Comparison of ENCODE assay signal across 18 mouse cellular contexts in genomic region chr3:126734533-126734932, GRCm38 (mm10).
"Had no signal": no experiment of that assay in that cellular context is flagged by ENCODE, and none has a peak within 500 bp of the region (broad histone marks: within the 10 kb centered on the region; RNA-seq: fewer than 3 reads in every experiment).

No protein-coding gene starts in this region.

- DNase-seq: kidney, postnatal 25 days; layer of hippocampus, adult 9-11 months; layer of hippocampus, postnatal 36 days; liver, embryonic 13.5 days; lung, postnatal 10 days; retina, postnatal 1 day; right cerebral cortex, postnatal 25 days; spleen, adult 18-20 months; thymus, postnatal 25 days had no signal

- H3K36me3 ChIP-seq: liver, embryonic 13.5 days; lung, embryonic 15.5 days; midbrain, embryonic 12.5 days; midbrain, embryonic 15.5 days; neural tube, embryonic 13.5 days; stomach, embryonic 15.5 days had no signal

- H3K9me3 ChIP-seq: liver, embryonic 13.5 days; lung, embryonic 15.5 days; midbrain, embryonic 12.5 days; midbrain, embryonic 15.5 days; neural tube, embryonic 13.5 days; stomach, embryonic 15.5 days had no signal

- H3K9ac ChIP-seq: liver, embryonic 13.5 days; lung, embryonic 15.5 days; midbrain, embryonic 12.5 days; midbrain, embryonic 15.5 days; neural tube, embryonic 13.5 days; stomach, embryonic 15.5 days had no signal

- H3K27ac ChIP-seq: kidney, postnatal 0 days; layer of hippocampus, adult 2 months; left cerebral cortex, adult 2 months; liver, embryonic 13.5 days; lung, embryonic 15.5 days; macrophage; midbrain, embryonic 12.5 days; midbrain, embryonic 15.5 days; neural tube, embryonic 13.5 days; stomach, embryonic 15.5 days had no signal

- H3K4me3 ChIP-seq: layer of hippocampus, adult 2 months; left cerebral cortex, adult 2 months; liver, embryonic 13.5 days; lung, embryonic 15.5 days; midbrain, embryonic 12.5 days; midbrain, embryonic 15.5 days; neural tube, embryonic 13.5 days; stomach, embryonic 15.5 days had no signal

- ATAC-seq: midbrain, embryonic 15.5 days had no signal

- H3K27me3 ChIP-seq: liver, embryonic 13.5 days; lung, embryonic 15.5 days; midbrain, embryonic 12.5 days; midbrain, embryonic 15.5 days; neural tube, embryonic 13.5 days; stomach, embryonic 15.5 days had no signal

- H3K4me2 ChIP-seq: liver, embryonic 13.5 days; lung, embryonic 15.5 days; midbrain, embryonic 12.5 days; midbrain, embryonic 15.5 days; neural tube, embryonic 13.5 days; stomach, embryonic 15.5 days had no signal

- H3K4me1 ChIP-seq: liver, embryonic 13.5 days; lung, embryonic 15.5 days; midbrain, embryonic 12.5 days; midbrain, embryonic 15.5 days; neural tube, embryonic 13.5 days; stomach, embryonic 15.5 days had no signal
